Mouse (Mus musculus): Measurements from ENCODE around the gene Bard1.

GRCm38 (mm10) chr1:71052252-71052651, 50.7 kb downstream of the Bard1 start:
- TF ChIP-seq CTCF (IDR thresholded peaks at IDR 0.05; ENCODE audit: extremely low read depth, insufficient read depth, low read length) (no peak), POLR2A (IDR thresholded peaks at IDR 0.05; ENCODE audit: extremely low read depth, insufficient read depth, low read length) (no peak)
